Mouse (Mus musculus): Measurements from ENCODE around the gene Usp48. TPM values are rescaled to one million over a fixed set of nuclear protein-coding genes. Genes with fewer than 3 reads are reported as not detected.

Gene Usp48
- polyA plus RNA-seq, 1 experiment from 2014 or later: 87.1 TPM

DNA sequence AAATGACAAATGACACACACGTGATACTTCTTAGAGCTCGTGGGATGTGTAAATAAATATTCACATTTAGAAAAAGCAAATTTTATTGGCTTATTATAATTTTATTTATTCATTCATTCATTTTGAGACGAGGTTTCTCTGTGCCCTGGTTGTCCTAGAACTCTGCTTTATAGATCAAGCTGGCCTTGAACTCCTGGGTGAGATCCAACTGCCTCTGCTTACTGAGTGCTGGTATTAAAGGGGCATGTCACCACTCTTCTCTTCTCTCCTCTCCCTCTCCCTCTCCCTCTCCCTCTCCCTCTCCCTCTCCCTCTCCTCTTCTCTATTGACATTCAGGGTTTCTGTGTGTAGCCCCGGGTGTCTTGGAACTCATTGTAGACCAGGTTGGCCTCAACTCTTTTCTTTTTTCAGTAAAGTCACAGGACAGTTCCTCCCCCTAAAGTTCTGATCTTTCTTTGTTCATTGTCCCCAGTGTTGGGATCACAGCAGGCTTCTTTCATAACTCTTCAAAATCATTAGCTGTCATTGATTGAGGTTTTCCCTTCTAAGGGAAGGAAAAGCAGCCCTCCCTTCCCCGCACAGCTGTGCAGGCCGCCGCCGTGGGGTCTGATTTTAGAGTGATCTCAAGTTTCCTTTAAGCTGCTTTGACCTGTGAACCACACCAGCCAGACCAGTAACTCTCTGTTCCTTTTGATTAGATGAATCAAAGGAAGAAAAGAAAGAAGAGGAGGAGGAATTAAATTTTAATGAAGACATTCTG lies 34.1 kb downstream of the Usp48 start:
- Histone ChIP-seq H3K36me3 (replicated peaks) (peaks cover 80% of the 10 kb centered on the region), H3K27me3 (no peaks in the 10 kb centered on the region), H3K4me1 (no peaks in the 10 kb centered on the region), H3K9ac (no peak overlapping the region), H3K4me2 (no peak overlapping the region), H3K27ac (0 out of 2 replicates have a peak overlapping the region, but pooled peaks have one; percentile 19), H3K9me3 (no peaks in the 10 kb centered on the region), H3K4me3 (replicated peaks) (no peak overlapping the region)
- WGBS: 37% methylated on average over 8 of the region's 8 CpGs
- no peak for ATAC-seq (ENCODE audit: low FRiP score)

GRCm38 (mm10) chr4:137628400-137628799 lies 34.8 kb downstream of the Usp48 start:
- Histone ChIP-seq H3K9ac (no peak overlapping the region), H3K4me3 (replicated peaks) (no peak overlapping the region), H3K4me2 (no peak overlapping the region), H3K27ac (no peak overlapping the region), H3K9me3 (no peaks in the 10 kb centered on the region), H3K4me1 (no peaks in the 10 kb centered on the region), H3K36me3 (replicated peaks) (peaks cover 80% of the 10 kb centered on the region), H3K27me3 (no peaks in the 10 kb centered on the region)
- WGBS: 67% methylated on average over 6 of the region's 6 CpGs
- no peak for ATAC-seq (ENCODE audit: low FRiP score)

DNA sequence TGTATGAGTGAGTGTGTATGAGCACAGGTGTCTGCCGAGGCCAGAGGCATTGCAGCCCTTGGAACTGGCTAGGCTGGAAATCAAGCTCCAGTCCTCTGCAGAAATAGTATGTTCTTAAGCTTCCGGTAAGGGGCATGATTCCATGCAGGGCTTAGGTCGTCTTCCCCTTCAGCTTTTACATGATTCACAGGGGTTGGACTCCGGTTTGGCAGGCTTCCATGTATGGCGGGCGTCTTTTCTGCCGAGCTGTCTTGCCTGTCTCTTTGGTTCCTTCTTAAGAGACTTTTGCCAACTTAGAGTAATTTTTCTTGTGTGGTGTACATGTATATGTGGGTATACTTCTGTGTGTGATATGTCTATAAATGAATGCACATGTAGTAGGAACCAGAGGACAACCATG lies 35.8 kb downstream of the Usp48 start:
- Histone ChIP-seq H3K9ac (no peak overlapping the region), H3K36me3 (replicated peaks) (peaks cover 79% of the 10 kb centered on the region), H3K4me2 (no peak overlapping the region), H3K27ac (no peak overlapping the region), H3K9me3 (no peaks in the 10 kb centered on the region), H3K4me1 (no peaks in the 10 kb centered on the region), H3K27me3 (no peaks in the 10 kb centered on the region), H3K4me3 (replicated peaks) (no peak overlapping the region)
- ATAC-seq (ENCODE audit: low FRiP score): no peak
- WGBS: 91% methylated on average over 7 of the region's 7 CpGs

DNA sequence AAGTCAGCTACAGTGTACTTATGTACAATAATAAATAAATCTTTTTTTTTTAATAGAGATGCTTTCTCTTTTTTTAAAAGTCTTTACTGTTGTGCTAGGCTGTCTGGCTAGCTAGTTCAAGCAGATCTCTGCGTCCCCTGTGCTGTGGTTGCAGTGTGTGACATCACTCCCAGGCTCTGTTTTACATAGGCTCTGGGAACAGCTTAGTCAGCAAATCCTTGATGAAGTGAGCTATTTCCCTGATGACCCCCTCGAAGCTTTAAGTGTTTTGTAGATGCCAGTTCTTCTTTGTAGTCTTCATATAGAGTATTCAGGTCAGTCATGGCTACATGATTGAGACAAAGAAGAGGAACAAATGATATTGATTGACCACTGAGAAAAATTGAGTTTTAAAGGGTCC lies 36.6 kb downstream of the Usp48 start:
- no peak overlapping the region for H3K4me3 ChIP-seq (replicated peaks)
- peaks cover 79% of the 10 kb centered on the region for H3K36me3 ChIP-seq (replicated peaks)
- no peaks in the 10 kb centered on the region for H3K4me1 ChIP-seq
- H3K9me3 ChIP-seq: no peaks in the 10 kb centered on the region
- no peak overlapping the region for H3K4me2 ChIP-seq
- H3K9ac ChIP-seq: no peak overlapping the region
- ATAC-seq (ENCODE audit: low FRiP score): no peak
- 79% methylated on average over 2 of the region's 2 CpGs for WGBS
- H3K27me3 ChIP-seq: no peaks in the 10 kb centered on the region
- H3K27ac ChIP-seq: no peak overlapping the region

GRCm38 (mm10) chr4:137631596-137631995 lies 38.0 kb downstream of the Usp48 start:
- Histone ChIP-seq H3K9ac (no peak overlapping the region), H3K27me3 (no peaks in the 10 kb centered on the region), H3K4me3 (replicated peaks) (no peak overlapping the region), H3K9me3 (no peaks in the 10 kb centered on the region), H3K4me2 (no peak overlapping the region), H3K4me1 (no peaks in the 10 kb centered on the region), H3K36me3 (replicated peaks) (peaks cover 86% of the 10 kb centered on the region), H3K27ac (no peak overlapping the region)
- whole genome bisulfite sequencing: 75% methylated on average over 3 of the region's 3 CpGs
- ATAC-seq (ENCODE audit: low FRiP score): no peak

DNA sequence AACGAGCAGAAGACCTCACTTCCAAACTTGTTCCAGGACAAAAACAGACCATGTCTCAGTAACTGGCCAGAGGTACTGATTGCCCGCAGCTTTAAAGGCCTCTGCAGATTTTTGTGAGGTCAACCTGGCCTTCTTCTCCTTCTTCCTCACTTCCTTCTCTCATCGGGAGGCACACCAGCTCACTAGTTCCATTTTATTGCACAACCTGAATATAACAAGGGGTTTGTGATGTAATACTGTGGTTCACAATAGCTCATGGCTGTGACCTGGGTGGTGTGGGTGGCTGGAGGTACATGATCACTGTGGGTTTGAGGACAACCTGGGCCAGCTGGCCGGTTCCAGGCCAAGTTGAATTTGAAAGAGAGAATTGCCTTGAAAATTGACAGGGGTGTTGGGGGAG lies 39.8 kb downstream of the Usp48 start:
- no peaks in the 10 kb centered on the region for H3K27me3 ChIP-seq
- no peak overlapping the region for H3K4me3 ChIP-seq (replicated peaks)
- H3K27ac ChIP-seq: no peak overlapping the region
- no peak overlapping the region for H3K4me2 ChIP-seq
- H3K9ac ChIP-seq: no peak overlapping the region
- no peaks in the 10 kb centered on the region for H3K9me3 ChIP-seq
- peaks cover 94% of the 10 kb centered on the region for H3K36me3 ChIP-seq (replicated peaks)
- H3K4me1 ChIP-seq: no peaks in the 10 kb centered on the region
- 93% methylated on average over 4 of the region's 4 CpGs for WGBS
- no peak for ATAC-seq (ENCODE audit: low FRiP score)

DNA sequence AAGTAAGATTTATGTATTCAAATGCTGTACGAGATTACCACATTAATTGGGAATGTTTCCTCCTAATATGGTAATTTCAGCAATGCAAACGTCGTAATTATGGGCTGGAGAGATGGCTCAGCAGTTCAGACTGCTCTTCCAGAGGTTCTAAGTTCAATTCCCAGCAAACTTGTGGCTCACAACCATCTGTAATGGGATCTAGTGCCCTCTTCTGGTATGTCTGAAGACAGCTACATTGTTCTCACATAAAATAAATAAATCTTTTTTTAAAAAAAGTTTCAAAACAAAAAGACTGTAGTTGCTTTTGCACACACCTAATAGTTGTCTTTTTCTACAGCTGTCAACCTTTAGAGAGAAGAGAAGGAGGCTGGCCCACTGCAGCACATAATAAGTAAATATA lies 43.0 kb downstream of the Usp48 start:
- peaks cover 96% of the 10 kb centered on the region for H3K36me3 ChIP-seq (replicated peaks)
- H3K4me2 ChIP-seq: no peak overlapping the region
- no peak overlapping the region for H3K4me3 ChIP-seq (replicated peaks)
- ATAC-seq (ENCODE audit: low FRiP score): no peak
- H3K27me3 ChIP-seq: no peaks in the 10 kb centered on the region
- H3K9ac ChIP-seq: no peak overlapping the region
- 87% methylated on average over 3 of the region's 3 CpGs for WGBS
- no peak overlapping the region for H3K27ac ChIP-seq
- H3K9me3 ChIP-seq: no peaks in the 10 kb centered on the region
- H3K4me1 ChIP-seq: no peaks in the 10 kb centered on the region

DNA sequence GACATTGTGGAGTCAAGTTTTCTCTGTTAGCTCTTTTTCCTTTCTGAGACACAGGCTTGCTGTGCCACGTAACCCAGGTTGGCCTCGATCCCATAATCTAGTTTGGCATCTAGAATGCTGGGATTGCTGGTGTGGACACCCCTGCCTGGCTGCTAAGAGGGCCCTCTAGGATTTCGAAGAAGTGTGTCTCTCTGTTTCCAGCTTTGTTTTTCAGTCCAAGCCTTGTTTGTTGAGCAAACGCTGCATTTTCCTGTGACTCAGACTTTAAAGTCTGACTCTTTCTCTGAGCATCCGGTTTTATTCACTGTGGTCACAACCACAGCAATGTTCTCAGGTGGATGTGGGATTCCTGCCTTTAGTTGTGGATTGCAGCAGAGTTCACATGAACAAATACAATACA lies 48.0 kb downstream of the Usp48 start:
- Histone ChIP-seq H3K27me3 (no peaks in the 10 kb centered on the region), H3K27ac (no peak overlapping the region), H3K36me3 (replicated peaks) (peaks cover 78% of the 10 kb centered on the region), H3K4me3 (replicated peaks) (no peak overlapping the region), H3K9ac (no peak overlapping the region), H3K9me3 (no peaks in the 10 kb centered on the region), H3K4me2 (no peak overlapping the region), H3K4me1 (no peaks in the 10 kb centered on the region)
- ATAC-seq (ENCODE audit: low FRiP score): no peak
- 65% methylated on average over 5 of the region's 5 CpGs for WGBS

GRCm38 (mm10) chr4:137642101-137642500 lies 48.5 kb downstream of the Usp48 start:
- ATAC-seq (ENCODE audit: low FRiP score): no peak
- Histone ChIP-seq H3K9me3 (no peaks in the 10 kb centered on the region), H3K4me3 (replicated peaks) (no peak overlapping the region), H3K4me1 (no peaks in the 10 kb centered on the region), H3K27ac (no peak overlapping the region), H3K27me3 (no peaks in the 10 kb centered on the region), H3K4me2 (no peak overlapping the region), H3K36me3 (replicated peaks) (peaks cover 77% of the 10 kb centered on the region), H3K9ac (no peak overlapping the region)
- WGBS: 35% methylated on average over 2 of the region's 2 CpGs

GRCm38 (mm10) chr4:137643459-137643858 lies 49.9 kb downstream of the Usp48 start:
- Histone ChIP-seq H3K27me3 (no peaks in the 10 kb centered on the region), H3K36me3 (replicated peaks) (peaks cover 76% of the 10 kb centered on the region), H3K9ac (no peak overlapping the region), H3K4me3 (replicated peaks) (no peak overlapping the region), H3K4me2 (no peak overlapping the region), H3K9me3 (no peaks in the 10 kb centered on the region), H3K27ac (no peak overlapping the region), H3K4me1 (no peaks in the 10 kb centered on the region)
- WGBS: 78% methylated on average over 2 of the region's 2 CpGs
- no peak for ATAC-seq (ENCODE audit: low FRiP score)

GRCm38 (mm10) chr4:137646262-137646661 lies 52.7 kb downstream of the Usp48 start:
- no peak overlapping the region for H3K9ac ChIP-seq
- H3K27ac ChIP-seq: no peak overlapping the region
- no peak overlapping the region for H3K4me2 ChIP-seq
- ATAC-seq (ENCODE audit: low FRiP score): no peak
- H3K36me3 ChIP-seq (replicated peaks): peaks cover 77% of the 10 kb centered on the region
- H3K27me3 ChIP-seq: no peaks in the 10 kb centered on the region
- no peaks in the 10 kb centered on the region for H3K9me3 ChIP-seq
- no peak overlapping the region for H3K4me3 ChIP-seq (replicated peaks)
- no peaks in the 10 kb centered on the region for H3K4me1 ChIP-seq

GRCm38 (mm10) chr4:137647648-137648047 lies 54.1 kb downstream of the Usp48 start:
- no peak for ATAC-seq (ENCODE audit: low FRiP score)
- H3K4me2 ChIP-seq: no peak overlapping the region
- no peaks in the 10 kb centered on the region for H3K4me1 ChIP-seq
- WGBS: 84% methylated on average over 6 of the region's 6 CpGs
- no peaks in the 10 kb centered on the region for H3K27me3 ChIP-seq
- no peak overlapping the region for H3K4me3 ChIP-seq (replicated peaks)
- no peak overlapping the region for H3K27ac ChIP-seq
- no peak overlapping the region for H3K9ac ChIP-seq
- H3K9me3 ChIP-seq: no peaks in the 10 kb centered on the region
- peaks cover 87% of the 10 kb centered on the region for H3K36me3 ChIP-seq (replicated peaks)

DNA sequence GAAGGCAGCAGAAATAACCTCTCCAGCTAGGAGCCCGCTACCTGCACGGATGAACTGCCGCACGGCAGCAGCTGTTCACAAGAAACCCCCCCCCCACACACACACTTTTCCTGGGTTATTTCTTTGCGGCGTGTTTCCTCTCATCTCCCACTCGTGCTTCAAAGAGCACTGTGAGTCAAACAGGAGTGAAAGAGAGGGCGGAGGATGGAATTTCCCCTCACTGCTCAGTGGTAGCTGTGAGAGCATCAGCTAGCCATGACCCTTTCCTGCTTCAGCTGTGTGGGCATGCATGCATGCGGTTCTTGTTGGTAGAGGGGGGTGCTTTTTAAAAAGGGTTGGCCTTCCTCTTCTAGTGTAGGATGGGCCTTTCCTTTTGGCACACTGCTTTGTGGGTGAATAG lies 54.7 kb downstream of the Usp48 start:
- no peak for ATAC-seq (ENCODE audit: low FRiP score)
- no peak overlapping the region for H3K4me3 ChIP-seq (replicated peaks)
- WGBS: 89% methylated on average over 9 of the region's 9 CpGs
- no peak overlapping the region for H3K4me2 ChIP-seq
- no peaks in the 10 kb centered on the region for H3K27me3 ChIP-seq
- H3K27ac ChIP-seq: no peak overlapping the region
- H3K9me3 ChIP-seq: no peaks in the 10 kb centered on the region
- H3K4me1 ChIP-seq: no peaks in the 10 kb centered on the region
- no peak overlapping the region for H3K9ac ChIP-seq
- peaks cover 93% of the 10 kb centered on the region for H3K36me3 ChIP-seq (replicated peaks)

Measured in forebrain, embryonic 12.5 days (tissue).